Mouse (Mus musculus) limb, embryonic 10.5 days (tissue): ENCODE data around the gene Prpsap1. TPM values are rescaled to one million over a fixed set of nuclear protein-coding genes. Genes with fewer than 3 reads are reported as not detected.
"Not testable (repeated sequence)": the region's sequence is repeated elsewhere in the genome, so short reads cannot be mapped to it uniquely, and the experiment has no call there.

Source experiments
- DNase-seq: peaks from one replicate; pipeline ENCODE4 v3.0.0-alpha.2; 2017; ENCODE audit warnings: low spot score
- H3K27ac ChIP-seq: fragments of 300-500 bp; sonication (generic); 2 replicates; pipeline ENCODE4 v1.5.1; 2016; ENCODE audit warnings: mild to moderate bottlenecking
- H3K27me3 ChIP-seq: fragments of 300-500 bp; sonication (generic); 2 replicates; pipeline ENCODE4 v1.6.1; 2016; ENCODE audit warnings: low read depth, mild to moderate bottlenecking; ENCODE audit not compliant: poor library complexity, severe bottlenecking
- H3K36me3 ChIP-seq: fragments of 300-500 bp; sonication (generic); 2 replicates; pipeline ENCODE4 v1.6.1; 2016; ENCODE audit warnings: mild to moderate bottlenecking, moderate library complexity
- H3K4me1 ChIP-seq: fragments of 300-500 bp; sonication (generic); 2 replicates; pipeline ENCODE4 v1.6.1; 2016
- H3K4me3 ChIP-seq: fragments of 300-500 bp; sonication (generic); 2 replicates; pipeline ENCODE4 v1.5.1; 2016; ENCODE audit warnings: mild to moderate bottlenecking, moderate library complexity
- H3K9me3 ChIP-seq: fragments of 300-500 bp; sonication (generic); replicated peaks from 2 replicates; pipeline ENCODE4 v1.6.1; 2016; ENCODE audit warnings: mild to moderate bottlenecking
- WGBS: fragments of 180-500 bp; shearing (Covaris S2); methylation state at CpG from one replicate; pipeline ENCODE4 v1.1.7; 2016; 5-methylcytosine and 5-hydroxymethylcytosine counted together
- polyA plus RNA-seq: library from polyadenylated mRNA; unstranded; fragments of >200 nt; fragmentation: Nextera tagmentation; extraction: Ambion mirVana; gene quantifications from 2 replicates; pipeline ENCODE4 v1.2.1, GENCODE M21; 2016

Gene Prpsap1
- polyA plus RNA-seq, 1 experiment from 2014 or later: 209 TPM

- Histone ChIP-seq H3K27ac (no peak overlapping the region), H3K27me3 (peaks cover 26% of the 10 kb centered on the region), H3K4me3 (no peak overlapping the region), H3K4me1 (peaks cover 15% of the 10 kb centered on the region), H3K9me3 (no peaks in the 10 kb centered on the region), H3K36me3 (no peaks in the 10 kb centered on the region)
- 67% methylated on average over 7 of the region's 7 CpGs for WGBS
- DNase-seq: no peak
These were observed 17.4 kb upstream of the Prpsap1 start for GRCm38 (mm10) chr11:116511301-116511868.

- Histone ChIP-seq H3K4me3 (no peak overlapping the region), H3K27me3 (peaks cover 3% of the 10 kb centered on the region; the same call in 1 of the 2 replicates), H3K4me1 (peaks cover 8% of the 10 kb centered on the region; the same call in 1 of the 2 replicates), H3K36me3 (no peaks in the 10 kb centered on the region), H3K9me3 (no peaks in the 10 kb centered on the region), H3K27ac (0 out of 2 replicates have a peak overlapping the region, but pooled peaks have one; percentile 4)
- 27% methylated on average over 2 of the region's 2 CpGs for WGBS
- no peak for DNase-seq
These were observed 14.7 kb upstream of the Prpsap1 start for GRCm38 (mm10) chr11:116508689-116509088.

GRCm38 (mm10) chr11:116506151-116506875, 12.3 kb upstream of the Prpsap1 start:
- DNase-seq: no peak
- WGBS: 87% methylated on average over 17 of the region's 17 CpGs
- peak overlapping the region; percentile 42; the same call in 1 of the 2 replicates for H3K27ac ChIP-seq

GRCm38 (mm10) chr11:116505573-116505972, 11.6 kb upstream of the Prpsap1 start:
- H3K36me3 ChIP-seq: no peaks in the 10 kb centered on the region
- no peak overlapping the region for H3K27ac ChIP-seq
- H3K4me1 ChIP-seq: peaks cover 15% of the 10 kb centered on the region
- no peaks in the 10 kb centered on the region for H3K27me3 ChIP-seq
- 85% methylated on average over 5 of the region's 5 CpGs for WGBS
- no peak overlapping the region for H3K4me3 ChIP-seq
- no peak for DNase-seq
- no peaks in the 10 kb centered on the region for H3K9me3 ChIP-seq

More at GRCm38 (mm10) chr11:116506151-116506875, 12.3 kb upstream of the Prpsap1 start:
- no peaks in the 10 kb centered on the region for H3K27me3 ChIP-seq
- H3K9me3 ChIP-seq: no peaks in the 10 kb centered on the region
- H3K4me3 ChIP-seq: no peak overlapping the region
- no peaks in the 10 kb centered on the region for H3K36me3 ChIP-seq
- H3K4me1 ChIP-seq: peaks cover 10% of the 10 kb centered on the region

- no peak overlapping the region for H3K4me3 ChIP-seq
- no peaks in the 10 kb centered on the region for H3K9me3 ChIP-seq
- peaks cover 15% of the 10 kb centered on the region for H3K4me1 ChIP-seq
- 93% methylated on average over 17 of the region's 17 CpGs for WGBS
- H3K27ac ChIP-seq: no peak overlapping the region
- H3K36me3 ChIP-seq: no peaks in the 10 kb centered on the region
- H3K27me3 ChIP-seq: no peaks in the 10 kb centered on the region
- DNase-seq: no peak
These were observed 10.5 kb upstream of the Prpsap1 start for GRCm38 (mm10) chr11:116504516-116504915.

GRCm38 (mm10) chr11:116501005-116501746, 7.2 kb upstream of the Prpsap1 start:
- Histone ChIP-seq H3K27me3 (no peaks in the 10 kb centered on the region), H3K4me1 (peaks cover 12% of the 10 kb centered on the region), H3K4me3 (no peak overlapping the region), H3K36me3 (no peaks in the 10 kb centered on the region), H3K9me3 (no peaks in the 10 kb centered on the region), H3K27ac (0 out of 2 replicates have a peak overlapping the region, but pooled peaks have one; percentile 42)
- WGBS: 39% methylated on average over 7 of the region's 7 CpGs
- no peak for DNase-seq

- Histone ChIP-seq H3K27me3 (no peaks in the 10 kb centered on the region), H3K36me3 (no peaks in the 10 kb centered on the region), H3K4me1 (peaks cover 12% of the 10 kb centered on the region), H3K27ac (no peak overlapping the region), H3K9me3 (no peaks in the 10 kb centered on the region), H3K4me3 (peak overlapping the region; percentile 38; the same call in 1 of the 2 replicates)
- no peak for DNase-seq
- WGBS: 60% methylated on average over 6 of the region's 6 CpGs
These were observed 5.0 kb upstream of the Prpsap1 start for GRCm38 (mm10) chr11:116499018-116499417.

GRCm38 (mm10) chr11:116498596-116498995, 4.6 kb upstream of the Prpsap1 start:
- H3K9me3 ChIP-seq: no peaks in the 10 kb centered on the region
- 0 out of 2 replicates have a peak overlapping the region, but pooled peaks have one; percentile 53 for H3K27ac ChIP-seq
- peaks cover 12% of the 10 kb centered on the region for H3K4me1 ChIP-seq
- no peaks in the 10 kb centered on the region for H3K36me3 ChIP-seq
- peak overlapping the region; percentile 38 for H3K4me3 ChIP-seq
- no peaks in the 10 kb centered on the region for H3K27me3 ChIP-seq
- peak; percentile 42 for DNase-seq
- WGBS: 28% methylated on average over 34 of the region's 34 CpGs

GRCm38 (mm10) chr11:116497313-116497712, 3.3 kb upstream of the Prpsap1 start:
- H3K36me3 ChIP-seq: no peaks in the 10 kb centered on the region
- peaks cover 12% of the 10 kb centered on the region for H3K4me1 ChIP-seq
- 87% methylated on average over 4 of the region's 4 CpGs for WGBS
- no peaks in the 10 kb centered on the region for H3K27me3 ChIP-seq
- H3K4me3 ChIP-seq: no peak overlapping the region
- H3K9me3 ChIP-seq: no peaks in the 10 kb centered on the region
- DNase-seq: no peak
- no peak overlapping the region for H3K27ac ChIP-seq

GRCm38 (mm10) chr11:116494474-116495174, 622 bp upstream of the Prpsap1 start:
- Histone ChIP-seq H3K27me3 (no peaks in the 10 kb centered on the region), H3K9me3 (no peaks in the 10 kb centered on the region), H3K4me3 (no peak overlapping the region), H3K36me3 (no peaks in the 10 kb centered on the region), H3K4me1 (peaks cover 9% of the 10 kb centered on the region), H3K27ac (no peak overlapping the region)
- no peak for DNase-seq
- WGBS: 78% methylated on average over 13 of the region's 13 CpGs

GRCm38 (mm10) chr11:116493191-116493590, 811 bp downstream of the Prpsap1 start:
- H3K9me3 ChIP-seq: no peaks in the 10 kb centered on the region
- no peak overlapping the region for H3K27ac ChIP-seq
- 82% methylated on average over 5 of the region's 5 CpGs for WGBS
- H3K36me3 ChIP-seq: peaks cover 7% of the 10 kb centered on the region
- DNase-seq: no peak
- peaks cover 11% of the 10 kb centered on the region for H3K4me1 ChIP-seq
- no peak overlapping the region for H3K4me3 ChIP-seq
- no peaks in the 10 kb centered on the region for H3K27me3 ChIP-seq

- Histone ChIP-seq H3K4me1 (peaks cover 11% of the 10 kb centered on the region), H3K36me3 (peaks cover 13% of the 10 kb centered on the region)
- 78% methylated on average over 1 of the region's 1 CpGs for WGBS
- H3K4me3 ChIP-seq, H3K9me3 ChIP-seq, DNase-seq, H3K27me3 ChIP-seq, H3K27ac ChIP-seq: not testable (repeated sequence)
These were observed 1.5 kb downstream of the Prpsap1 start for GRCm38 (mm10) chr11:116492507-116492906.
